Mouse (Mus musculus): ENCODE measurements around the gene Skint9. TPM values are rescaled to one million over a fixed set of nuclear protein-coding genes. Genes with fewer than 3 reads are reported as not detected.
"Not testable (repeated sequence)": the region's sequence is repeated elsewhere in the genome, so short reads cannot be mapped to it uniquely, and the experiment has no call there.

The Skint9 gene
- polyA plus RNA-seq (2016; fragmentation: Nextera tagmentation; extraction: Ambion mirVana), result not detected in 2 replicates

GRCm38 (mm10) chr4:112433885-112434284, at the start of gene Skint9:
Gene Skint9, minus strand, starts transcription at chr4:112433985.
- no peak for ATAC-seq (ENCODE audit: insufficient number of reproducible peaks, low FRiP score)
- H3K27ac ChIP-seq (ENCODE audit: poor library complexity, severe bottlenecking), result no peak within 1 kb of the TSS
- no peaks in the 10 kb centered on the region for H3K4me1 ChIP-seq (replicated peaks)
- no peak within 1 kb of the TSS for H3K4me3 ChIP-seq
- no peak within 1 kb of the TSS for H3K9ac ChIP-seq
- H3K36me3 ChIP-seq, result no peaks in the 10 kb centered on the region
- no peaks in the 10 kb centered on the region for H3K27me3 ChIP-seq (replicated peaks)
- H3K4me2 ChIP-seq, result no peak within 1 kb of the TSS
- peaks cover 21% of the 10 kb centered on the region for H3K9me3 ChIP-seq (replicated peaks)

- Histone ChIP-seq H3K9me3 (replicated peaks) (peaks cover 25% of the 10 kb centered on the region), H3K27me3 (replicated peaks) (no peaks in the 10 kb centered on the region), H3K4me2 (no peak overlapping the region), H3K27ac (ENCODE audit: poor library complexity, severe bottlenecking) (no peak overlapping the region), H3K4me3 (no peak overlapping the region), H3K36me3 (no peaks in the 10 kb centered on the region), H3K9ac (no peak overlapping the region), H3K4me1 (replicated peaks) (no peaks in the 10 kb centered on the region)
- 58% methylated on average over 1 of the region's 1 CpGs for WGBS
- no peak for ATAC-seq (ENCODE audit: insufficient number of reproducible peaks, low FRiP score)
Measured at GRCm38 (mm10) chr4:112432685-112433084, 1.1 kb downstream of the Skint9 start.

- no peaks in the 10 kb centered on the region for H3K27me3 ChIP-seq (replicated peaks)
- H3K4me3 ChIP-seq, result no peak overlapping the region
- ATAC-seq (ENCODE audit: insufficient number of reproducible peaks, low FRiP score), result no peak
- H3K36me3 ChIP-seq, result no peaks in the 10 kb centered on the region
- no peak overlapping the region for H3K9ac ChIP-seq
- no peak overlapping the region for H3K27ac ChIP-seq (ENCODE audit: poor library complexity, severe bottlenecking)
- no peak overlapping the region for H3K4me2 ChIP-seq
- H3K4me1 ChIP-seq (replicated peaks), result no peaks in the 10 kb centered on the region
- H3K9me3 ChIP-seq (replicated peaks), result peaks cover 22% of the 10 kb centered on the region
Measured at GRCm38 (mm10) chr4:112432223-112432622, 1.6 kb downstream of the Skint9 start.

- H3K9ac ChIP-seq; H3K4me1 ChIP-seq (replicated peaks); H3K4me3 ChIP-seq; H3K27ac ChIP-seq (ENCODE audit: poor library complexity, severe bottlenecking); ATAC-seq (ENCODE audit: insufficient number of reproducible peaks, low FRiP score); H3K36me3 ChIP-seq; H3K27me3 ChIP-seq (replicated peaks); H3K4me2 ChIP-seq: not testable (repeated sequence)
- peaks cover 16% of the 10 kb centered on the region; the same call in 1 of the 2 replicates for H3K9me3 ChIP-seq (replicated peaks)
- 83% methylated on average over 17 of the region's 17 CpGs for WGBS
Measured at GRCm38 (mm10) chr4:112349111-112349510, 84.7 kb downstream of the Skint9 start.

Other genes starting within 250 kb of the Skint9 start
- gene Skint3, start 201.7 kb downstream of the Skint9 start, polyA plus RNA-seq (2016; fragmentation: Nextera tagmentation; extraction: Ambion mirVana), result not detected in 2 replicates
- not detected in 2 replicates for gene Skint2, start 123.2 kb upstream of the Skint9 start, polyA plus RNA-seq (2016; fragmentation: Nextera tagmentation; extraction: Ambion mirVana)